Mouse (Mus musculus): ENCODE results near the gene Arhgap21. TPM values are rescaled to one million over a fixed set of nuclear protein-coding genes. Genes with fewer than 3 reads are reported as not detected.

Arhgap21 gene
- polyA plus RNA-seq, 1 experiment from 2014 or later: 4.5 TPM

- H3K36me3 ChIP-seq (replicated peaks; ENCODE audit: insufficient read depth, low read length): no peaks in the 10 kb centered on the region
- no peaks in the 10 kb centered on the region for H3K9me3 ChIP-seq (ENCODE audit: low read length)
- H3K4me1 ChIP-seq (ENCODE audit: insufficient read depth): peaks cover 20% of the 10 kb centered on the region
- no peak overlapping the region for H3K4me2 ChIP-seq (ENCODE audit: low read depth, low read length)
- no peaks in the 10 kb centered on the region for H3K27me3 ChIP-seq (ENCODE audit: insufficient read depth, low read length)
- no peak overlapping the region for H3K27ac ChIP-seq (ENCODE audit: low read depth)
- ATAC-seq: no peak
- no peak overlapping the region for H3K4me3 ChIP-seq (ENCODE audit: low read depth, low read length)
- TF ChIP-seq EP300 (IDR thresholded peaks at IDR 0.05; ENCODE audit: low read depth): no peak
- TF ChIP-seq CTCF (IDR thresholded peaks at IDR 0.05; ENCODE audit: low read depth): no peak
- WGBS (ENCODE audit: insufficient replicate concordance): 82% methylated on average over 5 of the region's 5 CpGs
- no peak overlapping the region for H3K9ac ChIP-seq (replicated peaks)
- no peak for DNase-seq
Measured at GRCm38 (mm10) chr2:20956716-20957115, 12.0 kb downstream of the Arhgap21 start.

DNA sequence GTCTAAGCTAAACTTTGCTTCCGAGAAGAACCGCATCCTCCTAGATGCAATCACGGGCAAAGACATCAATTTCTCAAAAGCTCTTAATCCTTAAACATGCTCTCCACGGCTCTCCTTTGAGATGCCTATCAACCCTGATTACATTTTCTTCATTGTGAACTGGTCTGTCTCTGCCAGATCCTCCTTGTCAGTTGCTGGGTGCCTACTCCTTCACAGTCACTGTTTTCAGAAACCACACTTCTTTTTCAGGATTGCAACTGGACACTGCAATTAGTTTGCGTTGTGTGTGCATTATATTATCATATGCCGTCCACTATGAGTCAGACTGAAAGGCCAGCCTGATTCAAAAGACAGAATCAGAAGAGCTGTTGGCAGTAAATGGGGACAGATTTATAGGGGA, 12.7 kb downstream of the Arhgap21 start:
- peaks cover 15% of the 10 kb centered on the region for H3K4me1 ChIP-seq (ENCODE audit: insufficient read depth)
- no peaks in the 10 kb centered on the region for H3K9me3 ChIP-seq (ENCODE audit: low read length)
- no peak overlapping the region for H3K9ac ChIP-seq (replicated peaks)
- DNase-seq: no peak
- H3K27me3 ChIP-seq (ENCODE audit: insufficient read depth, low read length): no peaks in the 10 kb centered on the region
- no peak overlapping the region for H3K4me3 ChIP-seq (ENCODE audit: low read depth, low read length)
- TF ChIP-seq EP300 (IDR thresholded peaks at IDR 0.05; ENCODE audit: low read depth) (no peak), CTCF (IDR thresholded peaks at IDR 0.05; ENCODE audit: low read depth) (no peak)
- no peak overlapping the region for H3K27ac ChIP-seq (ENCODE audit: low read depth)
- H3K36me3 ChIP-seq (replicated peaks; ENCODE audit: insufficient read depth, low read length): no peaks in the 10 kb centered on the region
- H3K4me2 ChIP-seq (ENCODE audit: low read depth, low read length): no peak overlapping the region
- WGBS (ENCODE audit: insufficient replicate concordance): 84% methylated on average over 6 of the region's 6 CpGs
- no peak for ATAC-seq

- H3K9me3 ChIP-seq (ENCODE audit: low read length): no peaks in the 10 kb centered on the region
- H3K4me2 ChIP-seq (ENCODE audit: low read depth, low read length): no peak overlapping the region
- H3K27me3 ChIP-seq (ENCODE audit: insufficient read depth, low read length): no peaks in the 10 kb centered on the region
- TF ChIP-seq EP300 (IDR thresholded peaks at IDR 0.05; ENCODE audit: low read depth): no peak
- TF ChIP-seq CTCF (IDR thresholded peaks at IDR 0.05; ENCODE audit: low read depth): no peak
- H3K27ac ChIP-seq (ENCODE audit: low read depth): peak overlapping the region; percentile 29; the same call in 1 of the 2 replicates
- WGBS (ENCODE audit: insufficient replicate concordance): 74% methylated on average over 8 of the region's 8 CpGs
- ATAC-seq: no peak
- peaks cover 11% of the 10 kb centered on the region for H3K4me1 ChIP-seq (ENCODE audit: insufficient read depth)
- no peak overlapping the region for H3K4me3 ChIP-seq (ENCODE audit: low read depth, low read length)
- no peak overlapping the region for H3K9ac ChIP-seq (replicated peaks)
- H3K36me3 ChIP-seq (replicated peaks; ENCODE audit: insufficient read depth, low read length): no peaks in the 10 kb centered on the region
- DNase-seq: no peak
Measured at GRCm38 (mm10) chr2:20955376-20955775, 13.3 kb downstream of the Arhgap21 start.

DNA sequence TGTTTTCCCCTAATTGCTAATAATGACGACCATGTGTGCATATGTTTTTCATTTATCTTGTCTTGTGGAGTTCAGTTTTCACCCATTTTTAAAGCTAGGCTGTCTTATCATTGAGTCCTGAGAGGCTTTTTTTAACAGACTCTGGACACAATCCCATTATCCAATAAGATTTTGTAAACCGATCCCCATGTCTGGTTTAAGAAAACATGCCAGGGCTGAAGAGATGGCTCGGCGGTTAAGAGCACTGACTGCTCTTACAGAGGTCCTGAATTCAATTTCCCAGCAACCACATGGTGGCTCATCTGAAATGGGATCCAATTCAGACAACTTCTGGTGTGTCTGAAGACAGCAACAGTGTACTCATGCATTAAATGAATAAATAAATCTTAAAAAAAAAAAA, 16.0 kb downstream of the Arhgap21 start:
- no peak overlapping the region for H3K27ac ChIP-seq (ENCODE audit: low read depth)
- ATAC-seq (no peak), DNase-seq (no peak)
- H3K27me3 ChIP-seq (ENCODE audit: insufficient read depth, low read length): no peaks in the 10 kb centered on the region
- no peak overlapping the region for H3K4me2 ChIP-seq (ENCODE audit: low read depth, low read length)
- no peaks in the 10 kb centered on the region for H3K36me3 ChIP-seq (replicated peaks; ENCODE audit: insufficient read depth, low read length)
- H3K4me1 ChIP-seq (ENCODE audit: insufficient read depth): 0 out of 2 replicates have a peak, but pooled peaks cover 3% of the 10 kb centered on the region
- no peaks in the 10 kb centered on the region for H3K9me3 ChIP-seq (ENCODE audit: low read length)
- TF ChIP-seq EP300 (IDR thresholded peaks at IDR 0.05; ENCODE audit: low read depth) (no peak), CTCF (IDR thresholded peaks at IDR 0.05; ENCODE audit: low read depth) (no peak)
- WGBS (ENCODE audit: insufficient replicate concordance): 72% methylated on average over 4 of the region's 4 CpGs
- H3K4me3 ChIP-seq (ENCODE audit: low read depth, low read length): no peak overlapping the region
- no peak overlapping the region for H3K9ac ChIP-seq (replicated peaks)

DNA sequence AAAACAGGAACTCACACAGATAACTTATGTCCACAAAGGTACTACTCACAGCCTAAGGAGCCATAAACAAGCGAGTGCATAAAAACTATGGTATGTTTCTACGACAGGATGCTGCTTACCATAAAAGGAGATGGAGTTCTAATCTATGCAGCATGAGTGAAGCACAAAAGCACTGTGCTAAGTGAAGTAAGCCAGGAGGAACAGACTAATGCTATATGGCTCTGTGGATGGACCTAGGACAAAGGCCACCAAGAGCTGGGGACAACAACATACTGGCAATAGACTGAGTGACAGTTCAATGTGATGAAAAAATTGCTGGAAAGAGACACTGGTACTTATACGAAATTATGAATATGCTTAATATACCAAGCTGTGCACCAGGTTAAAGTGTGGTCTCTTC, 19.5 kb downstream of the Arhgap21 start:
- ATAC-seq: peak; percentile 74
- TF ChIP-seq CTCF (IDR thresholded peaks at IDR 0.05; ENCODE audit: low read depth): no peak
- peak; percentile 32; the same call in 1 of the 2 replicates for TF ChIP-seq EP300 (IDR thresholded peaks at IDR 0.05; ENCODE audit: low read depth)
- 59% methylated on average over 3 of the region's 3 CpGs for WGBS (ENCODE audit: insufficient replicate concordance)
- Histone ChIP-seq H3K4me3 (ENCODE audit: low read depth, low read length) (no peak overlapping the region), H3K36me3 (replicated peaks; ENCODE audit: insufficient read depth, low read length) (no peaks in the 10 kb centered on the region), H3K4me2 (ENCODE audit: low read depth, low read length) (no peak overlapping the region), H3K27me3 (ENCODE audit: insufficient read depth, low read length) (no peaks in the 10 kb centered on the region), H3K4me1 (ENCODE audit: insufficient read depth) (peaks cover 8% of the 10 kb centered on the region), H3K9ac (replicated peaks) (no peak overlapping the region), H3K27ac (ENCODE audit: low read depth) (peak overlapping the region; percentile 93), H3K9me3 (ENCODE audit: low read length) (no peaks in the 10 kb centered on the region)
- DNase-seq: no peak

DNA sequence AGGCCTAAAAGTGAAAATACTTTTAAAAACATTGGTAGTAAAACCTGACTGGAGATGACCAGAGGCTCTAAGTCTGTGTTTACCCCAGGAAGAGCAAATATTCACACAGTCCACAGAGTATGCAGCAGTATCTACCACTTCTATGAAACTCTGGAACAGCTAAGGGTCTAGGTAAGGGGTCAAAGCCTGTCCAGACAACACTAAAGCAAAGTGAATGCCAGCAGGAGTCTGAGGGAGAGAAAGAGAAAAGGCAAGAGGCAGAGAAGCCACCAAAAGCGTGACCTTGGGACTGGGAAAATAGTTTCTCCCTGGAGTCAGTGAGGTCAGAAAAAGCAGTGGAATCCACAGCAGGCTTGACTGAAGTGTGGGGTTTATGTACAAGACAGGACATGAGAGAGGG, 21.6 kb downstream of the Arhgap21 start:
- no peaks in the 10 kb centered on the region for H3K9me3 ChIP-seq (ENCODE audit: low read length)
- ATAC-seq (peak; percentile 89), DNase-seq (no peak)
- H3K27me3 ChIP-seq (ENCODE audit: insufficient read depth, low read length): no peaks in the 10 kb centered on the region
- peak overlapping the region; percentile 48 for H3K4me2 ChIP-seq (ENCODE audit: low read depth, low read length)
- H3K27ac ChIP-seq (ENCODE audit: low read depth): peak overlapping the region; percentile 93
- H3K36me3 ChIP-seq (replicated peaks; ENCODE audit: insufficient read depth, low read length): no peaks in the 10 kb centered on the region
- peak overlapping the region; percentile 55 for H3K9ac ChIP-seq (replicated peaks)
- 57% methylated on average over 1 of the region's 1 CpGs for WGBS (ENCODE audit: insufficient replicate concordance)
- H3K4me3 ChIP-seq (ENCODE audit: low read depth, low read length): no peak overlapping the region
- no peak for TF ChIP-seq EP300 (IDR thresholded peaks at IDR 0.05; ENCODE audit: low read depth)
- no peak for TF ChIP-seq CTCF (IDR thresholded peaks at IDR 0.05; ENCODE audit: low read depth)
- H3K4me1 ChIP-seq (ENCODE audit: insufficient read depth): peaks cover 19% of the 10 kb centered on the region

- Histone ChIP-seq H3K4me2 (ENCODE audit: low read depth, low read length) (no peak overlapping the region), H3K4me1 (ENCODE audit: insufficient read depth) (peaks cover 19% of the 10 kb centered on the region), H3K36me3 (replicated peaks; ENCODE audit: insufficient read depth, low read length) (no peaks in the 10 kb centered on the region), H3K27me3 (ENCODE audit: insufficient read depth, low read length) (no peaks in the 10 kb centered on the region), H3K9ac (replicated peaks) (no peak overlapping the region), H3K4me3 (ENCODE audit: low read depth, low read length) (no peak overlapping the region), H3K9me3 (ENCODE audit: low read length) (no peaks in the 10 kb centered on the region), H3K27ac (ENCODE audit: low read depth) (0 out of 2 replicates have a peak overlapping the region, but pooled peaks have one; percentile 4)
- WGBS (ENCODE audit: insufficient replicate concordance): 81% methylated on average over 5 of the region's 5 CpGs
- DNase-seq (no peak), ATAC-seq (no peak)
- TF ChIP-seq CTCF (IDR thresholded peaks at IDR 0.05; ENCODE audit: low read depth) (no peak), EP300 (IDR thresholded peaks at IDR 0.05; ENCODE audit: low read depth) (no peak)
Measured at GRCm38 (mm10) chr2:20945596-20945995, 23.1 kb downstream of the Arhgap21 start.

Measured in liver, postnatal 0 days (tissue).